Mouse (Mus musculus): Measurements from ENCODE around the gene Olfr160. TPM values are rescaled to one million over a fixed set of nuclear protein-coding genes. Genes with fewer than 3 reads are reported as not detected.

The Olfr160 gene
- total RNA-seq (2023): not detected

DNA sequence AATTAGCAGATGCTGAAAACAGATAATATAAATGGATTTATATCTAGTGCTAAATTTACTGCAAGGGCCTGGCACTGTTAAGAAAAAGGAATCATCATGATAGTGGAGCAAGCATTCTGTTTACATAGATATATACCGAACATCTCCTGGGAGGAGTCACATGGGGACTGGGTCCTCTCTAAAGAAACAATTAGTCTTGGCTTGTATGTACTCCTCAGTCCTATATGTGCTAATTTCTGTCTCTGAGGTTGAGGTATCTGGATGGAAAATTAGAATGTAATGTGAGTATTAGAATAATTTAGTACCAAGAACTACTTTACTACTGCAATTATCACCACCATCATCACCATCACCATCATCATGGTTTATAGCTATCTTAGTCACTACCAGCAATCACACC is at the start of gene Olfr160:
Olfr160 (minus strand) TSS at position 101 of the 400 bp plus-strand sequence.

GRCm38 (mm10) chr9:37744806-37745205 is 28.8 kb upstream of the Olfr160 start, which contains the start of gene Olfr874:
Gene Olfr874, plus strand, starts transcription at chr9:37745106.

DNA sequence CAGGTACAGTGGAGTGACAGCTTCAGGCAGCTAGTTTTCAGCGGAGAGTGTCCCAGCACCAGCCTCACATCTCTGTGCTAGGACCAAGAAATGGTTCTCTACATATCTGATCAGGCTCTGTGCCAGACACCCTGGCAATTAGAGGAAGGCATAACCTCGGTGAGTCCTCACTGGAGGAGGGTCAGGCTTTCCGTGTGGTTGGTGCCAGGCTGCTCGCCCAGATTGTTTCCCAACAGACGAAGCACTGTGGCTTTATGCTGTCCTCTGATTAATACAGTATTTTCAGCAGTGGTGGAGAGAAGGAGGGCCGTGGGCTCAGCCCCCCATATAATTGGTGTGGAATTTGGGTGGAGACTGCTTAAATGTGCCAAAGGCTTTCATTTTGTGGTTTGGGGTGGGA is 46.9 kb downstream of the Olfr160 start, which contains the start of gene Panx3:
Panx3 (minus strand) TSS at position 121 of the 400 bp plus-strand sequence.

Other genes starting within 250 kb of the Olfr160 start
- 59.9 TPM for gene Msantd2, start 226.9 kb downstream of the Olfr160 start, total RNA-seq (2023)
- gene Esam, start 188.2 kb downstream of the Olfr160 start, total RNA-seq (2023): 0.58 TPM
- gene Vsig2, start 177.0 kb downstream of the Olfr160 start, total RNA-seq (2023): not detected
- 0.37 TPM for gene Nrgn, start 163.3 kb downstream of the Olfr160 start, total RNA-seq (2023)
- gene Siae, start 160.6 kb downstream of the Olfr160 start, total RNA-seq (2023): 9.7 TPM
- gene Spa17, start 102.5 kb downstream of the Olfr160 start, total RNA-seq (2023): not detected
- gene Tbrg1, start 58.9 kb downstream of the Olfr160 start, total RNA-seq (2023): 83.6 TPM
- not detected for gene Panx3, start 47.0 kb downstream of the Olfr160 start, total RNA-seq (2023)
- not detected for gene Olfr874, start 28.9 kb upstream of the Olfr160 start, total RNA-seq (2023)
- gene Olfr875, start 55.6 kb upstream of the Olfr160 start, total RNA-seq (2023): not detected
- not detected for gene Olfr876, start 86.8 kb upstream of the Olfr160 start, total RNA-seq (2023)
- not detected for gene Olfr877, start 138.0 kb upstream of the Olfr160 start, total RNA-seq (2023)
- not detected for gene Olfr145, start 180.5 kb upstream of the Olfr160 start, total RNA-seq (2023)
- not detected for gene Olfr878, start 201.6 kb upstream of the Olfr160 start, total RNA-seq (2023)

All from CD8-positive naive resting alpha-beta T cell, adult 57 days (primary cell).